Mouse (Mus musculus) lung, postnatal 0 days (tissue): ENCODE data around the gene Pitpnc1. TPM values are rescaled to one million over a fixed set of nuclear protein-coding genes. Genes with fewer than 3 reads are reported as not detected.

Source experiments
- ATAC-seq: fragments of 200-750 bp; cut with Nextera tagmentation; 2 replicates; pipeline ENCODE4 v1.8.0; 2017; ENCODE audit warnings: moderate library complexity
- DNase-seq: peaks from one replicate; pipeline ENCODE4 v3.0.0-alpha.2; 2016; ENCODE audit warnings: low spot score
- H3K27ac ChIP-seq: fragments of 300-500 bp; sonication (generic); 2 replicates; pipeline ENCODE4 v1.5.1; 2014; ENCODE audit warnings: antibody characterized with exemption, mild to moderate bottlenecking, low read length, mixed read lengths
- H3K27me3 ChIP-seq: fragments of 300-500 bp; sonication (generic); replicated peaks from 2 replicates; pipeline ENCODE4 v1.6.1; 2014; ENCODE audit warnings: low read length, mixed read lengths; ENCODE audit not compliant: insufficient read depth
- H3K36me3 ChIP-seq: fragments of 300-500 bp; sonication (generic); 2 replicates; pipeline ENCODE4 v1.6.1; 2014; ENCODE audit warnings: low read length, mixed read lengths; ENCODE audit not compliant: insufficient read depth
- H3K4me1 ChIP-seq: fragments of 300-500 bp; sonication (generic); 2 replicates; pipeline ENCODE4 v1.6.1; 2014; ENCODE audit warnings: antibody characterized with exemption, low read depth, low read length, mixed read lengths; ENCODE audit not compliant: insufficient read depth
- H3K4me2 ChIP-seq: fragments of 300-500 bp; sonication (generic); replicated peaks from 2 replicates; pipeline ENCODE4 v1.6.1; 2014; ENCODE audit warnings: low read depth, mild to moderate bottlenecking, low read length, moderate library complexity, mixed read lengths
- H3K4me3 ChIP-seq: fragments of 300-500 bp; sonication (generic); 2 replicates; pipeline ENCODE4 v1.5.1; 2014; ENCODE audit warnings: low read depth, low read length
- H3K9ac ChIP-seq: fragments of 300-500 bp; sonication (generic); replicated peaks from 2 replicates; pipeline ENCODE4 v1.6.1; 2014; ENCODE audit warnings: low read depth, mild to moderate bottlenecking
- H3K9me3 ChIP-seq: fragments of 300-500 bp; sonication (generic); 2 replicates; pipeline ENCODE4 v1.6.1; 2016; ENCODE audit warnings: low read length, mixed read lengths
- CTCF ChIP-seq: IDR thresholded peaks from 2 replicates; pipeline ENCODE4 v1.5.1; 2016; ENCODE audit warnings: antibody characterized with exemption, mild to moderate bottlenecking
- EP300 ChIP-seq: IDR thresholded peaks from 2 replicates; pipeline ENCODE4 v1.6.1; 2016; ENCODE audit warnings: antibody characterized with exemption, mild to moderate bottlenecking, control low read depth
- WGBS: fragments of 180-500 bp; shearing (Covaris S2); extraction: QIAGEN DNeasy Blood & Tissue Kit; methylation state at CpG from one replicate; pipeline ENCODE4 v1.1.7; 2014; 5-methylcytosine and 5-hydroxymethylcytosine counted together
- polyA plus RNA-seq: library from polyadenylated mRNA; unstranded; fragments of >200 nt; fragmentation: Nextera tagmentation; extraction: Ambion mirVana; gene quantifications from 2 replicates; pipeline ENCODE4 v1.2.1, GENCODE M21; 2015

The Pitpnc1 gene
- polyA plus RNA-seq, 1 experiment from 2014 or later = 16.3 TPM

- H3K4me2 ChIP-seq = no peak overlapping the region
- WGBS = 44% methylated on average over 2 of the region's 2 CpGs
- no peaks in the 10 kb centered on the region for H3K36me3 ChIP-seq
- no peak for DNase-seq
- ATAC-seq = no peak
- H3K9me3 ChIP-seq = no peaks in the 10 kb centered on the region
- no peaks in the 10 kb centered on the region for H3K27me3 ChIP-seq
- no peak overlapping the region for H3K9ac ChIP-seq
- no peak overlapping the region for H3K4me3 ChIP-seq
- TF ChIP-seq EP300 (no peak), CTCF (no peak)
- H3K4me1 ChIP-seq = peaks cover 5% of the 10 kb centered on the region; the same call in 1 of the 2 replicates
- H3K27ac ChIP-seq = no peak overlapping the region
Measured at GRCm38 (mm10) chr11:107190376-107190775, 280.1 kb downstream of the Pitpnc1 start.

GRCm38 (mm10) chr11:107188565-107189552 lies 281.6 kb downstream of the Pitpnc1 start, which contains the start of gene Nol11:
Nol11 (minus strand) TSS chr11:107189381.
- TF ChIP-seq CTCF (peak; percentile 97), EP300 (no peak; the same call in none of the 2 replicates)
- DNase-seq = peak; percentile 99
- peaks cover 5% of the 10 kb centered on the region; the same call in 1 of the 2 replicates for H3K4me1 ChIP-seq
- H3K36me3 ChIP-seq = peaks cover 2% of the 10 kb centered on the region; the same call in 1 of the 2 replicates
- H3K4me2 ChIP-seq = peak within 1 kb of the TSS; percentile 88
- H3K4me3 ChIP-seq = peak within 1 kb of the TSS; percentile 70
- no peaks in the 10 kb centered on the region for H3K9me3 ChIP-seq
- peak within 1 kb of the TSS; percentile 77 for H3K9ac ChIP-seq
- no peaks in the 10 kb centered on the region for H3K27me3 ChIP-seq
- WGBS = under 1% methylated on average over 62 of the region's 62 CpGs
- peak within 1 kb of the TSS; percentile 57 for H3K27ac ChIP-seq
- ATAC-seq = peak; percentile 99

- Histone ChIP-seq H3K4me3 (no peak overlapping the region), H3K4me2 (no peak overlapping the region), H3K27ac (no peak overlapping the region), H3K4me1 (peaks cover 5% of the 10 kb centered on the region; the same call in 1 of the 2 replicates), H3K9ac (no peak overlapping the region), H3K27me3 (no peaks in the 10 kb centered on the region), H3K36me3 (peaks cover 14% of the 10 kb centered on the region), H3K9me3 (no peaks in the 10 kb centered on the region)
- DNase-seq (no peak), ATAC-seq (no peak)
- TF ChIP-seq CTCF = no peak
- TF ChIP-seq EP300 = no peak
- 80% methylated on average over 8 of the region's 8 CpGs for WGBS
Measured at GRCm38 (mm10) chr11:107183777-107184176, 286.7 kb downstream of the Pitpnc1 start.

- Histone ChIP-seq H3K4me2 (no peak overlapping the region), H3K9ac (no peak overlapping the region), H3K27me3 (no peaks in the 10 kb centered on the region), H3K4me1 (no peaks in the 10 kb centered on the region), H3K36me3 (no peaks in the 10 kb centered on the region), H3K27ac (no peak overlapping the region), H3K4me3 (no peak overlapping the region), H3K9me3 (no peaks in the 10 kb centered on the region)
- no peak for ATAC-seq
- WGBS = 69% methylated on average over 4 of the region's 4 CpGs
- TF ChIP-seq CTCF (no peak), EP300 (no peak)
- DNase-seq = no peak
Measured at GRCm38 (mm10) chr11:107161215-107161614, 309.3 kb downstream of the Pitpnc1 start.

- peak; percentile 22 for DNase-seq
- no peak for ATAC-seq
- no peaks in the 10 kb centered on the region for H3K4me1 ChIP-seq
- H3K9me3 ChIP-seq = no peaks in the 10 kb centered on the region
- no peak overlapping the region for H3K4me3 ChIP-seq
- no peak overlapping the region for H3K9ac ChIP-seq
- TF ChIP-seq EP300 (no peak), CTCF (peak; percentile 54)
- 43% methylated on average over 1 of the region's 1 CpGs for WGBS
- no peak overlapping the region for H3K27ac ChIP-seq
- no peaks in the 10 kb centered on the region for H3K36me3 ChIP-seq
- H3K27me3 ChIP-seq = no peaks in the 10 kb centered on the region
- H3K4me2 ChIP-seq = no peak overlapping the region
Measured at GRCm38 (mm10) chr11:107159034-107159433, 311.5 kb downstream of the Pitpnc1 start.

Other genes starting within 250 kb of the Pitpnc1 start
- 92.6 TPM in 2 replicates for gene Psmd12, start 8.8 kb upstream of the Pitpnc1 start, polyA plus RNA-seq
- gene Helz, start 77.2 kb upstream of the Pitpnc1 start, polyA plus RNA-seq = 8.4 and 9.9 TPM in 2 replicates
- 0.14 and 1.6 TPM in 2 replicates for gene Cacng1, start 245.8 kb upstream of the Pitpnc1 start, polyA plus RNA-seq